ENCODE assay signal across 8 mouse cellular contexts in genomic region chr8:71469411-71469810, GRCm38 (mm10). TPM values are rescaled to one million over a fixed set of nuclear protein-coding genes. Genes with fewer than 3 reads are reported as not detected.
DNase-seq lines count a peak whose midpoint lies in the region; ATAC-seq and TF ChIP-seq lines count a peak whose summit lies in the region.

No protein-coding gene starts in this region.

- H3K4me2 ChIP-seq in kidney, embryonic 15.5 days = peak overlapping the region; percentile 74
- peak overlapping the region; percentile 87 for H3K4me2 ChIP-seq in lung, embryonic 14.5 days

- peaks cover 7% of the 10 kb centered on the region for H3K4me1 ChIP-seq in heart, adult 2 months (ENCODE audit: control insufficient read depth, insufficient read depth, low read length)
- H3K4me1 ChIP-seq in kidney, embryonic 15.5 days = peaks cover 31% of the 10 kb centered on the region
- H3K4me1 ChIP-seq in lung, embryonic 14.5 days (ENCODE audit: insufficient read depth) = peaks cover 10% of the 10 kb centered on the region; the same call in 1 of the 2 replicates

- no peak for TF ChIP-seq CTCF in gastrocnemius, adult 2 months (IDR thresholded peaks at IDR 0.05)
- TF ChIP-seq CTCF in heart, adult 2 months (IDR thresholded peaks at IDR 0.05) = no peak
- TF ChIP-seq CTCF in lung, embryonic 14.5 days (IDR thresholded peaks at IDR 0.05; ENCODE audit: low read depth) = no peak

- TF ChIP-seq POLR2A in heart, adult 2 months (IDR thresholded peaks at IDR 0.05; ENCODE audit: insufficient read depth, low read depth, low read length) = no peak

- peak overlapping the region; percentile 89 for H3K9ac ChIP-seq in heart, adult 2 months (ENCODE audit: low read depth, low read length)
- H3K9ac ChIP-seq in kidney, embryonic 15.5 days = peak overlapping the region; percentile 68
- H3K9ac ChIP-seq in lung, embryonic 14.5 days = peak overlapping the region; percentile 73

- peak; percentile 5 for ATAC-seq in kidney, embryonic 15.5 days (replicated peaks; ENCODE audit: low FRiP score)
- ATAC-seq in lung, embryonic 14.5 days (ENCODE audit: insufficient read depth) = peak; percentile 22
- no peak for ATAC-seq in monocyte, adult 5-6 weeks (replicated peaks; ENCODE audit: insufficient number of reproducible peaks, low FRiP score, low TSS enrichment, poor library complexity, severe bottlenecking)

- H3K4me3 ChIP-seq in gastrocnemius, adult 2 months = peak overlapping the region; percentile 96
- H3K4me3 ChIP-seq in heart, adult 2 months = peak overlapping the region; percentile 79
- peak overlapping the region; percentile 70 for H3K4me3 ChIP-seq in kidney, embryonic 15.5 days (replicated peaks)
- H3K4me3 ChIP-seq in lung, embryonic 14.5 days (ENCODE audit: low read depth, low read length) = peak overlapping the region; percentile 83

- peak overlapping the region; percentile 98 for H3K27ac ChIP-seq in gastrocnemius, adult 2 months
- H3K27ac ChIP-seq in heart, adult 2 months = peak overlapping the region; percentile 87
- H3K27ac ChIP-seq in kidney, embryonic 15.5 days = peak overlapping the region; percentile 42
- peak overlapping the region; percentile 54; the same call in 1 of the 2 replicates for H3K27ac ChIP-seq in lung, embryonic 14.5 days (ENCODE audit: low read depth)

- no peak for DNase-seq in gastrocnemius, adult 2 months
- DNase-seq in gastrocnemius, postnatal 36 days = no peak
- peak; percentile 68 for DNase-seq in brain, embryonic 18.5 days (ENCODE audit: low read depth, low spot score)
- DNase-seq in heart, adult 2 months = peak in 1 of 2 experiments; percentile 61
- DNase-seq in lung, embryonic 14.5 days = peak; percentile 62
- peak; percentile 74 for DNase-seq in retina, embryonic 14.5 days (ENCODE audit: low spot score)

- peaks cover 3% of the 10 kb centered on the region; the same call in 1 of the 2 replicates for H3K79me2 ChIP-seq in heart, adult 2 months (replicated peaks; ENCODE audit: control insufficient read depth, insufficient read depth, low read length)

- under 1% methylated on average over 24 of the region's 24 CpGs for WGBS in heart, adult 2 months
- 1% methylated on average over 24 of the region's 24 CpGs for WGBS in kidney, embryonic 15.5 days
- under 1% methylated on average over 24 of the region's 24 CpGs for WGBS in lung, embryonic 14.5 days

- intact Hi-C loops in gastrocnemius, adult 2 months (cut with DNase I) = loop anchor here (5.0 kb wide), 1 partner anchor 92 kb away; no protein-coding TSS in a partner anchor
- intact Hi-C loops in gastrocnemius, postnatal 36 days (cut with DNase I) = no loop called here
- intact Hi-C loops in heart, adult 2 months (cut with DNase I) = no loop called here

- TF ChIP-seq EP300 in heart, adult 2 months (IDR thresholded peaks at IDR 0.05; ENCODE audit: insufficient read depth, low read depth, low read length) = no peak

- H3K9me3 ChIP-seq in kidney, embryonic 15.5 days (replicated peaks) = no peaks in the 10 kb centered on the region
- H3K9me3 ChIP-seq in lung, embryonic 14.5 days (ENCODE audit: low read depth, low read length) = no peaks in the 10 kb centered on the region

- no peaks in the 10 kb centered on the region for H3K36me3 ChIP-seq in heart, adult 2 months (ENCODE audit: control insufficient read depth, insufficient read depth, low read length)
- peaks cover 51% of the 10 kb centered on the region for H3K36me3 ChIP-seq in kidney, embryonic 15.5 days
- peaks cover 39% of the 10 kb centered on the region for H3K36me3 ChIP-seq in lung, embryonic 14.5 days (ENCODE audit: insufficient read depth)

- no peaks in the 10 kb centered on the region for H3K27me3 ChIP-seq in heart, adult 2 months (ENCODE audit: control insufficient read depth, insufficient read depth, low read length)
- no peaks in the 10 kb centered on the region for H3K27me3 ChIP-seq in kidney, embryonic 15.5 days
- no peaks in the 10 kb centered on the region for H3K27me3 ChIP-seq in lung, embryonic 14.5 days (ENCODE audit: insufficient read depth, low read length)

RNA-seq across cellular contexts. Expression of gene Dda1, which starts 0.4 kb away (rescaled TPM):
- total RNA-seq in gastrocnemius, adult 2 months (2021) = 10 to 100 TPM; 26.8 to 31.1 TPM
- total RNA-seq in gastrocnemius, postnatal 36 days (2021) = 10 to 100 TPM; 20.4 to 27.6 TPM
- 10 to 100 TPM; 30.4 to 31.8 TPM for total RNA-seq in heart, adult 2 months (2021)
- 51.8 and 51.9 TPM in 2 replicates for polyA plus RNA-seq in heart, adult 2 months (2012; rRNA removed)
- 98.1 and 106 TPM in 2 replicates for polyA plus RNA-seq in kidney, embryonic 15.5 days (2015; fragmentation: Nextera tagmentation; extraction: Ambion mirVana)
- polyA plus RNA-seq in lung, embryonic 14.5 days (2014; fragmentation: Nextera tagmentation; extraction: Ambion mirVana) = 101 and 111 TPM in 2 replicates
- total RNA-seq in monocyte, adult 5-6 weeks (2017) = 33.6 to 53.8 TPM (median 42.4 TPM) in 3 replicates

RNA-seq across cellular contexts. Expression of gene Mrpl34, which starts 4.7 kb away (rescaled TPM):
- 10 to 100 TPM; 59.1 to 84.3 TPM for total RNA-seq in gastrocnemius, adult 2 months (2021)
- 10 to 100 TPM; 66.7 to 67.1 TPM for total RNA-seq in gastrocnemius, postnatal 36 days (2021)
- total RNA-seq in heart, adult 2 months (2021) = 100 to 1,000 TPM; 120 to 128 TPM
- polyA plus RNA-seq in heart, adult 2 months (2012; rRNA removed) = 81.7 and 153 TPM in 2 replicates
- 178 and 198 TPM in 2 replicates for polyA plus RNA-seq in kidney, embryonic 15.5 days (2015; fragmentation: Nextera tagmentation; extraction: Ambion mirVana)
- polyA plus RNA-seq in lung, embryonic 14.5 days (2014; fragmentation: Nextera tagmentation; extraction: Ambion mirVana) = 134 and 135 TPM in 2 replicates
- 5.7 to 17.9 TPM (median 13.7 TPM) in 3 replicates for total RNA-seq in monocyte, adult 5-6 weeks (2017)

RNA-seq across cellular contexts. Expression of gene Abhd8, which starts 6.0 kb away (rescaled TPM):
- total RNA-seq in gastrocnemius, adult 2 months (2021) = 10 to 100 TPM; 22.5 to 24.9 TPM
- total RNA-seq in gastrocnemius, postnatal 36 days (2021) = 10 to 100 TPM; 19.3 to 26.9 TPM
- 10 to 100 TPM; 25.8 to 26.5 TPM for total RNA-seq in heart, adult 2 months (2021)
- 30.4 and 38.3 TPM in 2 replicates for polyA plus RNA-seq in heart, adult 2 months (2012; rRNA removed)
- 42.8 and 47.0 TPM in 2 replicates for polyA plus RNA-seq in kidney, embryonic 15.5 days (2015; fragmentation: Nextera tagmentation; extraction: Ambion mirVana)
- polyA plus RNA-seq in lung, embryonic 14.5 days (2014; fragmentation: Nextera tagmentation; extraction: Ambion mirVana) = 36.6 and 47.8 TPM in 2 replicates
- 2.2 to 12.0 TPM (median 8.3 TPM) in 3 replicates for total RNA-seq in monocyte, adult 5-6 weeks (2017)

RNA-seq across cellular contexts. Expression of gene Ano8, which starts 16.4 kb away (rescaled TPM):
- 10 to 100 TPM; 16.0 to 17.0 TPM for total RNA-seq in gastrocnemius, adult 2 months (2021)
- total RNA-seq in gastrocnemius, postnatal 36 days (2021) = 10 to 100 TPM; 13.8 to 16.0 TPM
- 10 to 100 TPM; 15.6 to 16.3 TPM for total RNA-seq in heart, adult 2 months (2021)
- polyA plus RNA-seq in heart, adult 2 months (2012; rRNA removed) = 15.3 and 18.4 TPM in 2 replicates
- 1.4 and 2.0 TPM in 2 replicates for polyA plus RNA-seq in kidney, embryonic 15.5 days (2015; fragmentation: Nextera tagmentation; extraction: Ambion mirVana)
- polyA plus RNA-seq in lung, embryonic 14.5 days (2014; fragmentation: Nextera tagmentation; extraction: Ambion mirVana) = 2.4 and 3.1 TPM in 2 replicates
- 4.7 to 11.0 TPM (median 8.5 TPM) in 3 replicates for total RNA-seq in monocyte, adult 5-6 weeks (2017)

RNA-seq across cellular contexts. Expression of gene Gtpbp3, which starts 18.5 kb away (rescaled TPM):
- 10 to 100 TPM; 10.1 to 10.7 TPM for total RNA-seq in gastrocnemius, adult 2 months (2021)
- total RNA-seq in gastrocnemius, postnatal 36 days (2021) = 10 to 100 TPM in 1 of 2 experiments, 1 to 10 TPM in 1; 8.0 to 10.5 TPM
- 10 to 100 TPM; 16.6 to 20.5 TPM for total RNA-seq in heart, adult 2 months (2021)
- polyA plus RNA-seq in heart, adult 2 months (2012; rRNA removed) = 18.4 and 19.8 TPM in 2 replicates
- polyA plus RNA-seq in kidney, embryonic 15.5 days (2015; fragmentation: Nextera tagmentation; extraction: Ambion mirVana) = 21.3 and 22.9 TPM in 2 replicates
- polyA plus RNA-seq in lung, embryonic 14.5 days (2014; fragmentation: Nextera tagmentation; extraction: Ambion mirVana) = 7.6 and 9.6 TPM in 2 replicates
- total RNA-seq in monocyte, adult 5-6 weeks (2017) = 16.0 to 22.2 TPM (median 16.4 TPM) in 3 replicates

Comparison
In these comparisons a context has a peak if more than half of its experiments do, and no peak if none do; other contexts are left out.
1. DNase-seq: peak in brain, embryonic 18.5 days (single experiment), lung, embryonic 14.5 days (single experiment) and retina, embryonic 14.5 days (single experiment); none in gastrocnemius, adult 2 months (single experiment) and gastrocnemius, postnatal 36 days (0 of 2).
2. H3K27ac ChIP-seq: peak in every context shown above with its lines; median percentile 98 in gastrocnemius, adult 2 months; 87 in heart, adult 2 months; 54 in lung, embryonic 14.5 days; 42 in kidney, embryonic 15.5 days.
3. Peak in every context shown above with its lines, with median percentiles within 50 percentile points of each other: H3K4me3 ChIP-seq and H3K9ac ChIP-seq.